Mouse (Mus musculus) embryo, embryonic 10.5 days (tissue): ENCODE measurements around the gene Mboat1.

Experiments
- DNase-seq: peaks from one replicate; pipeline ENCODE4 v3.0.0-alpha.2; 2015; ENCODE audit warnings: low spot score

Mboat1 gene

GRCm38 (mm10) chr13:30251431-30251830 lies 115.1 kb downstream of the Mboat1 start:
- DNase-seq = no peak

- DNase-seq = no peak
Measured at GRCm38 (mm10) chr13:30252692-30253091, 116.4 kb downstream of the Mboat1 start.

GRCm38 (mm10) chr13:30253636-30254264 lies 117.5 kb downstream of the Mboat1 start:
- DNase-seq = peak; percentile 42

GRCm38 (mm10) chr13:30254421-30254820 lies 118.1 kb downstream of the Mboat1 start:
- no peak for DNase-seq

GRCm38 (mm10) chr13:30258802-30259201 lies 122.5 kb downstream of the Mboat1 start:
- no peak for DNase-seq

GRCm38 (mm10) chr13:30259326-30259725 lies 123.0 kb downstream of the Mboat1 start:
- no peak for DNase-seq

- DNase-seq = peak; percentile 94
Measured at GRCm38 (mm10) chr13:30259912-30260560, 123.7 kb downstream of the Mboat1 start.

GRCm38 (mm10) chr13:30263681-30264080 lies 127.4 kb downstream of the Mboat1 start:
- no peak for DNase-seq

GRCm38 (mm10) chr13:30264303-30264702 lies 128.0 kb downstream of the Mboat1 start:
- peak; percentile 9 for DNase-seq

GRCm38 (mm10) chr13:30264765-30265164 lies 128.5 kb downstream of the Mboat1 start:
- DNase-seq = no peak

- no peak for DNase-seq
Measured at GRCm38 (mm10) chr13:30266036-30266435, 129.7 kb downstream of the Mboat1 start.

- peak; percentile 79 for DNase-seq
Measured at GRCm38 (mm10) chr13:30272040-30272686, 135.9 kb downstream of the Mboat1 start.
